In the genomic region with DNA sequence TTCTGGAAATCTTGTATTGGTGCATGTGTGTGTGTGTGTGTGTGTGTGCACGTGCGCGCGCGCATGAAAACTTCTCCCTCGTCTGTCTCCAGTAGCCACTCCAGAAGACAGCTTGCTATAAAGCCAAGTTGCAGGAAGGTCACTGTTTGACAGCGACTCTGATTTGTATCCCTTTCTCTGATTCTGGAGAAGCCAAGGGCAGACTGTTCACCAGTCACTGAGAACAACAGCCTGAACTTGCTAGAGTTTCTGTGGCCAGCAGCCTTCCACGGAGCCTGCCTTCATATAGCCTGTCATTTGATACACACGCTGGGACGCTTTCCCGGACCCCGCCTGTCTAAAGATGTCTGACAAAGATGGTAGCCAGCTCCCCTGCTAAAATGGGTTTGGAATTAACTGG, we compare ENCODE assay signal across 15 mouse cellular contexts. TPM values are rescaled to one million over a fixed set of nuclear protein-coding genes. Genes with fewer than 3 reads are reported as not detected.
DNase-seq lines count a peak whose midpoint lies in the region.
"Had no signal": no experiment of that assay in that cellular context is flagged by ENCODE, and none has a peak within 500 bp of the region (broad histone marks: within the 10 kb centered on the region; RNA-seq: fewer than 3 reads in every experiment).

No protein-coding gene starts in this region.

- intact Hi-C loops in heart, postnatal 36 days (cut with DNase I), result no loop called here

- peak; percentile 25 for DNase-seq in embryo, embryonic 11 days
- no peak for DNase-seq in embryo, embryonic 10 days (ENCODE audit: low spot score)
- DNase-seq in heart, adult 11 months, result peak; percentile 69
- DNase-seq in heart, postnatal 36 days, result no peak
- DNase-seq in adrenal gland, postnatal 10 days, result peak; percentile 54
- DNase-seq in thymus, adult 18-20 months, result no peak
- DNase-seq in frontal cortex, postnatal 36 days (ENCODE audit: low spot score in 2 of 2), result no peak
- DNase-seq: cerebellum, adult 11-12 months; cerebellum, adult 9-11 months; cerebellum, postnatal 36 days; gastrocnemius, postnatal 36 days; heart, adult 18-20 months; heart, postnatal 10 days; kidney, adult 18-20 months; kidney, postnatal 10 days had no signal

RNA-seq across cellular contexts. Expression of a gene that starts 2.9 kb away (rescaled TPM):
- 1 to 10 TPM; 1.6 to 2.6 TPM for total RNA-seq in heart, postnatal 36 days (2021)
- total RNA-seq in adrenal gland, postnatal 10 days (2021), result 1 to 10 TPM; 2.7 to 5.8 TPM

Comparison
In these comparisons a context has a peak if more than half of its experiments do, and no peak if none do; other contexts are left out.
1. DNase-seq: peak in embryo, embryonic 11 days (single experiment), heart, adult 11 months (single experiment) and adrenal gland, postnatal 10 days (single experiment); none in embryo, embryonic 10 days (single experiment), heart, postnatal 36 days (0 of 2), thymus, adult 18-20 months (0 of 2) and frontal cortex, postnatal 36 days (0 of 2).